Mouse (Mus musculus): ENCODE data around the gene H2-DMb2.
A peak's percentile ranks its signal among the peaks of the same experiment; 100 is the strongest.

Gene H2-DMb2

GRCm38 (mm10) chr17:34118113-34118872 lies 24.8 kb upstream of the H2-DMb2 start:
- peak in 1 of 2 experiments; percentile 74 for DNase-seq (ENCODE audit: low spot score in 2 of 2)

GRCm38 (mm10) chr17:34118873-34119248 lies 24.2 kb upstream of the H2-DMb2 start:
- DNase-seq (ENCODE audit: low spot score in 2 of 2) = no peak

- peak; percentile 98 to 99 for DNase-seq (ENCODE audit: low spot score in 2 of 2)
These were observed 23.6 kb upstream of the H2-DMb2 start, which contains the start of gene H2-DMa for GRCm38 (mm10) chr17:34119249-34120179. TSS of gene H2-DMa (plus strand) at chr17:34119541.

GRCm38 (mm10) chr17:34120180-34120723 lies 22.9 kb upstream of the H2-DMb2 start:
- DNase-seq (ENCODE audit: low spot score in 2 of 2) = peak; percentile 83 to 87

GRCm38 (mm10) chr17:34120814-34121171 lies 22.3 kb upstream of the H2-DMb2 start:
- DNase-seq (ENCODE audit: low spot score in 2 of 2) = peak; percentile 58 to 79

GRCm38 (mm10) chr17:34121172-34121878 lies 21.8 kb upstream of the H2-DMb2 start:
- DNase-seq (ENCODE audit: low spot score in 2 of 2) = peak; percentile 43 to 75

GRCm38 (mm10) chr17:34121879-34122187 lies 21.3 kb upstream of the H2-DMb2 start:
- DNase-seq (ENCODE audit: low spot score in 2 of 2) = peak in 1 of 2 experiments; percentile 70

- peak; percentile 91 to 97 for DNase-seq (ENCODE audit: low spot score in 2 of 2)
These were observed 20.7 kb upstream of the H2-DMb2 start, which contains the start of gene Brd2 for GRCm38 (mm10) chr17:34122188-34122984. TSS of gene Brd2 (minus strand) at chr17:34122634.

- DNase-seq (ENCODE audit: low spot score in 2 of 2) = no peak
These were observed 20.0 kb upstream of the H2-DMb2 start for GRCm38 (mm10) chr17:34123111-34123510.

GRCm38 (mm10) chr17:34123518-34123917 lies 19.6 kb upstream of the H2-DMb2 start:
- no peak for DNase-seq (ENCODE audit: low spot score in 2 of 2)

- no peak for DNase-seq (ENCODE audit: low spot score in 2 of 2)
These were observed 18.5 kb upstream of the H2-DMb2 start for GRCm38 (mm10) chr17:34124649-34125048.

GRCm38 (mm10) chr17:34126826-34127420 lies 16.2 kb upstream of the H2-DMb2 start:
- DNase-seq (ENCODE audit: low spot score in 2 of 2) = no peak

GRCm38 (mm10) chr17:34127475-34127874 lies 15.6 kb upstream of the H2-DMb2 start:
- DNase-seq (ENCODE audit: low spot score in 2 of 2) = no peak

GRCm38 (mm10) chr17:34128264-34128937 lies 14.7 kb upstream of the H2-DMb2 start:
- DNase-seq (ENCODE audit: low spot score in 2 of 2) = no peak

GRCm38 (mm10) chr17:34128944-34129791 lies 13.9 kb upstream of the H2-DMb2 start:
- DNase-seq (ENCODE audit: low spot score in 2 of 2) = no peak

- DNase-seq (ENCODE audit: low spot score in 2 of 2) = no peak
These were observed 12.8 kb upstream of the H2-DMb2 start for GRCm38 (mm10) chr17:34130073-34130947.

GRCm38 (mm10) chr17:34131911-34132310 lies 11.2 kb upstream of the H2-DMb2 start:
- DNase-seq (ENCODE audit: low spot score in 2 of 2) = no peak

GRCm38 (mm10) chr17:34133289-34133688 lies 9.8 kb upstream of the H2-DMb2 start:
- DNase-seq (ENCODE audit: low spot score in 2 of 2) = no peak

Measured in cerebellum, postnatal 4 days (tissue).